Comparison of ENCODE assay signal across 18 mouse cellular contexts in the genomic region with DNA sequence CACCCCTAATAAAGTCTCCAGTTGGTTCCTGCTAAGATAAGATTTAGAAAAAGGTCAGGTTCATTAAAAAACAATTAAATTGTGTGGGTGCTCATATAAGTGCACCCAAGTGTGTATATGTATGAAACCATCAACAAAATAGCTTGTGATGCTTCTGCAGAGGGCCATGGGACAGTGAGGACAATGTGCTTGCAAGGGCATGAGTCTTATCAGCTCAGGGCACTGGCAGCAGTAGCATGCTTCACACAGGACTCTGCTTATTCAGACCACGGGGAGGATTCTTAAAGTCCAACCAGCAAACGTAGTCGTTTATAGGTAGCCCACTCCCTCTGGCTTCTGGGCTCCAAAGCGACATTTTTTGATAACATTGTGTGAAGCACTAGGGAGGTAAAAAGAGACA.
"Had no signal": no experiment of that assay in that cellular context is flagged by ENCODE, and none has a peak within 500 bp of the region (broad histone marks: within the 10 kb centered on the region; RNA-seq: fewer than 3 reads in every experiment).

No protein-coding gene starts in this region.

- H3K4me3 ChIP-seq: midbrain, embryonic 10.5 days; midbrain, embryonic 12.5 days; myocyte; neural tube, embryonic 13.5 days; neural tube, embryonic 15.5 days had no signal

- H3K9me3 ChIP-seq: midbrain, embryonic 10.5 days; midbrain, embryonic 12.5 days; neural tube, embryonic 13.5 days; neural tube, embryonic 15.5 days had no signal

- H3K27ac ChIP-seq: midbrain, embryonic 10.5 days; midbrain, embryonic 12.5 days; neural tube, embryonic 13.5 days; neural tube, embryonic 15.5 days had no signal

- ATAC-seq: midbrain, embryonic 16.5 days had no signal

- H3K36me3 ChIP-seq: midbrain, embryonic 10.5 days; midbrain, embryonic 12.5 days; neural tube, embryonic 13.5 days; neural tube, embryonic 15.5 days had no signal

- H3K9ac ChIP-seq: lung, embryonic 14.5 days; midbrain, embryonic 12.5 days; neural tube, embryonic 13.5 days; neural tube, embryonic 15.5 days had no signal

- H3K4me2 ChIP-seq: lung, embryonic 14.5 days; midbrain, embryonic 12.5 days; neural tube, embryonic 13.5 days; neural tube, embryonic 15.5 days had no signal

- DNase-seq: lung, adult 18-20 months; lung, embryonic 14.5 days; lung, postnatal 10 days; lung, postnatal 4 days; midbrain, embryonic 14.5 days; right cerebral cortex, adult 18-20 months; right cerebral cortex, postnatal 25 days; right cerebral cortex, postnatal 4 days; spleen, adult 18-20 months; thymus, adult 18-20 months; thymus, postnatal 14 days; thymus, postnatal 36 days had no signal

- H3K27me3 ChIP-seq: neural tube, embryonic 13.5 days; neural tube, embryonic 15.5 days had no signal
